Mouse (Mus musculus): ENCODE results near the gene H2-Q2. TPM values are rescaled to one million over a fixed set of nuclear protein-coding genes. Genes with fewer than 3 reads are reported as not detected.
"Not testable (repeated sequence)": the region's sequence is repeated elsewhere in the genome, so short reads cannot be mapped to it uniquely, and the experiment has no call there.

Gene H2-Q2
- polyA plus RNA-seq, 1 experiment from 2014 or later, result 2.5 TPM

DNA sequence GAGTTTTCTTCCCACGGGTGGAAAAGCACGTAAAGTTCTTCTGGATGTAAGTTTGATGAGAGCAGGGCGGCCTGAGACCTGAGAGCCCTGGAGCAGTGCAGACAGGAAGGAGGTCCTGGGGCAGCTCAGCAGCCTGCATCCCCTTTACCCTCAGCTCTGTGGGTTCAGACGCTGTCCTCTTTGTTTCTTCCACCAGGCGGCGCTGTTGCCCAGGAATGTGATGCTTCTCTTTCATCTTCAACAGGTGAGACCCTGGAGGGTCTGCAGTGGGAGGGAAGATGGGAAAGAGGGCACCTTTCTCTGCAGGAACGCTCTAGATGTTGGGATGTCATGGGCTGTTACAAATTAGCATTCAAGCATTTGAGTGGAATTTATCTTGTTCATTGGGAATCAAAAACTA, 47.8 kb downstream of the H2-Q2 start:
- 5% methylated on average over 7 of the region's 7 CpGs for WGBS
- ATAC-seq (ENCODE audit: low FRiP score, low read depth); H3K4me1 ChIP-seq (replicated peaks); H3K9me3 ChIP-seq; H3K4me2 ChIP-seq; H3K4me3 ChIP-seq; H3K27me3 ChIP-seq; H3K36me3 ChIP-seq; H3K9ac ChIP-seq; H3K27ac ChIP-seq (replicated peaks): not testable (repeated sequence)

DNA sequence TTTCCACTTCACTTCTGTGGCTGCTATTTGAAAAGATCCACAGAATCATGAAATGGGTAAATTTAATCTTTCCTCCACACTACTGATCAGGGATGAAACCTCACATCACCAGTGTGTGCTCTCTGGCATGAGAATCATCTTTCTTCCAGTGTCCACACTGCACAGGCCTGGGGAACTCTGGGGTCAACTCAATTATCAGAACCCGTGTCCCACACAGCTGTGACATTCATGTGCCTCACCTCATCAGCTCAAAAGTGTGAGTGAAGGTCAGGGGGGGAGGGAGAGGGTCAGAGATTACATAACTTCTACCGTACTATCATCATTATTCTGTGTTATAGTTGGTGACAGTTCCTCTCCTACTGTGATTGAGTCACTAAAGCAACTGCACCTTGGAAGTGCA, 50.6 kb downstream of the H2-Q2 start:
- not testable (repeated sequence) for H3K36me3 ChIP-seq; H3K4me2 ChIP-seq; ATAC-seq (ENCODE audit: low FRiP score, low read depth); H3K9me3 ChIP-seq; H3K9ac ChIP-seq; H3K4me1 ChIP-seq (replicated peaks); H3K27me3 ChIP-seq; H3K27ac ChIP-seq (replicated peaks); H3K4me3 ChIP-seq
- 78% methylated on average over 2 of the region's 2 CpGs for WGBS

DNA sequence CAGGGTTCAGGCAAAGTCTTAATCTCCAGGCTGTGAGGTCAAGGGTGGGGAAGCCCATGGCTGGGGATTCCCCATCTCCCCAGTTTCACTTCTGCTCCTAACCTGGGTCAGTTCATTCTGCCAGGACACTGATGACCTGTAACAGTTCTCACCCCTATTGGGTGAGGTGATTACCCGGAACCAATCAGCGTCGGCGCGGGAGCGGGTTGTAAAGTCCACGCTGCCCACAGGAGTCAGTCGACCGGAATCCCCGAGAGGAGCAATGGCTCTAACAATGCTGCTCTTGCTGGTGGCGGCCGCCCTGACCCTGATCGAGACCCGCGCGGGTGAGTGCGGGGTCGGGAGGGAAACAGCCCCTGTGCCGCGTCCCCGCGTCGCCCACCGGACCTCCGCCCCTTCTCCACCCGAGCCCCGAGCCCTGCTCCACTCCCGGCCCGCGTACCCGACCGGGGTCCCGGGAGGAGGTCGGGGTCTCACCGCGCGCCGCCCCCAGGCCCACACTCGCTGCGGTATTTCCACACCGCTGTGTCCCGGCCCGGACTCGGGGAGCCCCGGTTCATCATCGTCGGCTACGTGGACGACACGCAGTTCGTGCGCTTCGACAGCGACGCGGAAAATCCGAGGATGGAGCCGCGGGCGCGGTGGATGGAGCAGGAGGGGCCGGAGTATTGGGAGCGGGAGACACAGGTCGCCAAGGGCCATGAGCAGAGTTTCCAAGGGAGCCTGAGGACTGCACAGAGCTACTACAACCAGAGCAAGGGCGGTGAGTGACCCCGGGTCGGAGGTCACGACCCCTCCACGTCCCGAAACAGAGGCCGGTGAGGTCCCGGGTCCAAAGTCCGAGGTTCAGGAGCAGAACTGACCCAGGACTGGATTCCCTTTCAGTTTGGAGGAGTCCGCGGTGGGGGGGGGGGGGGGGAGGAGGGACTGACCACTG, 52.1 kb downstream of the H2-Q2 start:
- H3K27ac ChIP-seq (replicated peaks); H3K36me3 ChIP-seq; H3K9me3 ChIP-seq; H3K27me3 ChIP-seq; H3K9ac ChIP-seq; H3K4me1 ChIP-seq (replicated peaks): not testable (repeated sequence)
- Histone ChIP-seq H3K4me2 (peak overlapping the region; percentile 51), H3K4me3 (peak overlapping the region; percentile 29)
- peak; percentile 83 for ATAC-seq (ENCODE audit: low FRiP score, low read depth)
- WGBS, result under 1% methylated on average over 52 of the region's 75 CpGs

Other genes with a start within 250 kb of the H2-Q2 start
- gene Ly6g5c, start 234.0 kb upstream of the H2-Q2 start, polyA plus RNA-seq (2015; fragmentation: Nextera tagmentation; extraction: Ambion mirVana), result not detected in 2 replicates
- gene Ly6g5b, start 226.8 kb upstream of the H2-Q2 start, polyA plus RNA-seq (2015; fragmentation: Nextera tagmentation; extraction: Ambion mirVana), result 1.1 and 1.2 TPM in 2 replicates
- 24.3 and 25.4 TPM in 2 replicates for gene Gpank1, start 220.8 kb upstream of the H2-Q2 start, polyA plus RNA-seq (2015; fragmentation: Nextera tagmentation; extraction: Ambion mirVana)
- 308 and 311 TPM in 2 replicates for gene Csnk2b, start 220.2 kb upstream of the H2-Q2 start, polyA plus RNA-seq (2015; fragmentation: Nextera tagmentation; extraction: Ambion mirVana)
- gene D17H6S53E, start 215.9 kb upstream of the H2-Q2 start, polyA plus RNA-seq (2015; fragmentation: Nextera tagmentation; extraction: Ambion mirVana), result 9.3 and 10.8 TPM in 2 replicates
- 0.21 and 0.79 TPM in 2 replicates for gene Apom, start 210.2 kb upstream of the H2-Q2 start, polyA plus RNA-seq (2015; fragmentation: Nextera tagmentation; extraction: Ambion mirVana)
- gene Bag6, start 207.1 kb upstream of the H2-Q2 start, polyA plus RNA-seq (2015; fragmentation: Nextera tagmentation; extraction: Ambion mirVana), result 70.0 and 75.7 TPM in 2 replicates
- 175 and 181 TPM in 2 replicates for gene Prrc2a, start 177.3 kb upstream of the H2-Q2 start, polyA plus RNA-seq (2015; fragmentation: Nextera tagmentation; extraction: Ambion mirVana)
- gene Aif1, start 166.2 kb upstream of the H2-Q2 start, polyA plus RNA-seq (2015; fragmentation: Nextera tagmentation; extraction: Ambion mirVana), result 7.4 and 9.6 TPM in 2 replicates
- gene Lst1, start 153.8 kb upstream of the H2-Q2 start, polyA plus RNA-seq (2015; fragmentation: Nextera tagmentation; extraction: Ambion mirVana), result 5.6 and 13.9 TPM in 2 replicates
- 0.84 and 0.97 TPM in 2 replicates for gene Ltb, start 147.8 kb upstream of the H2-Q2 start, polyA plus RNA-seq (2015; fragmentation: Nextera tagmentation; extraction: Ambion mirVana)
- gene Tnf, start 140.2 kb upstream of the H2-Q2 start, polyA plus RNA-seq (2015; fragmentation: Nextera tagmentation; extraction: Ambion mirVana), result 0.13 TPM in 1 of 2 replicates, not detected in the other
- 0.39 and 0.42 TPM in 2 replicates for gene Lta, start 136.9 kb upstream of the H2-Q2 start, polyA plus RNA-seq (2015; fragmentation: Nextera tagmentation; extraction: Ambion mirVana)
- 0.43 and 0.55 TPM in 2 replicates for gene Gm16181, start 121.4 kb upstream of the H2-Q2 start, polyA plus RNA-seq (2015; fragmentation: Nextera tagmentation; extraction: Ambion mirVana)
- 99.1 and 110 TPM in 2 replicates for gene Atp6v1g2, start 108.6 kb upstream of the H2-Q2 start, polyA plus RNA-seq (2015; fragmentation: Nextera tagmentation; extraction: Ambion mirVana)
- 10.8 and 12.0 TPM in 2 replicates for gene Nfkbil1, start 106.5 kb upstream of the H2-Q2 start, polyA plus RNA-seq (2015; fragmentation: Nextera tagmentation; extraction: Ambion mirVana)
- 361 and 365 TPM in 2 replicates for gene Ddx39b, start 100.5 kb upstream of the H2-Q2 start, polyA plus RNA-seq (2015; fragmentation: Nextera tagmentation; extraction: Ambion mirVana)
- gene H2-D1, start 79.5 kb upstream of the H2-Q2 start, polyA plus RNA-seq (2015; fragmentation: Nextera tagmentation; extraction: Ambion mirVana), result 118 and 128 TPM in 2 replicates
- 0.39 and 0.58 TPM in 2 replicates for gene H2-Q1, start 21.8 kb upstream of the H2-Q2 start, polyA plus RNA-seq (2015; fragmentation: Nextera tagmentation; extraction: Ambion mirVana)
- 1.0 and 1.7 TPM in 2 replicates for gene H2-Q4, start 37.4 kb downstream of the H2-Q2 start, polyA plus RNA-seq (2015; fragmentation: Nextera tagmentation; extraction: Ambion mirVana)
- 0.60 and 1.5 TPM in 2 replicates for gene H2-Q6, start 82.6 kb downstream of the H2-Q2 start, polyA plus RNA-seq (2015; fragmentation: Nextera tagmentation; extraction: Ambion mirVana)
- gene H2-Q7, start 96.9 kb downstream of the H2-Q2 start, polyA plus RNA-seq (2015; fragmentation: Nextera tagmentation; extraction: Ambion mirVana), result 3.8 and 4.1 TPM in 2 replicates
- gene H2-Q10, start 127.8 kb downstream of the H2-Q2 start, polyA plus RNA-seq (2015; fragmentation: Nextera tagmentation; extraction: Ambion mirVana), result 0.38 and 0.78 TPM in 2 replicates
- gene Pou5f1, start 163.8 kb downstream of the H2-Q2 start, polyA plus RNA-seq (2015; fragmentation: Nextera tagmentation; extraction: Ambion mirVana), result not detected in 2 replicates
- 19.3 and 21.0 TPM in 2 replicates for gene Tcf19, start 174.6 kb downstream of the H2-Q2 start, polyA plus RNA-seq (2015; fragmentation: Nextera tagmentation; extraction: Ambion mirVana)
- gene Cchcr1, start 174.9 kb downstream of the H2-Q2 start, polyA plus RNA-seq (2015; fragmentation: Nextera tagmentation; extraction: Ambion mirVana), result 6.5 and 7.9 TPM in 2 replicates
- gene Psors1c2, start 191.0 kb downstream of the H2-Q2 start, polyA plus RNA-seq (2015; fragmentation: Nextera tagmentation; extraction: Ambion mirVana), result 0.97 and 1.2 TPM in 2 replicates
- gene Cdsn, start 209.9 kb downstream of the H2-Q2 start, polyA plus RNA-seq (2015; fragmentation: Nextera tagmentation; extraction: Ambion mirVana), result 0.14 and 0.22 TPM in 2 replicates
- gene 2300002M23Rik, start 225.2 kb downstream of the H2-Q2 start, polyA plus RNA-seq (2015; fragmentation: Nextera tagmentation; extraction: Ambion mirVana), result not detected in 2 replicates

Measured in hindbrain, embryonic 15.5 days (tissue).